Mouse (Mus musculus) lung, adult 18-20 months (tissue): ENCODE data around the gene Ipo13.

Experiments
- DNase-seq, 2 experiments: peaks; one replicate each; pipeline ENCODE4 v3.0.0; 2022; ENCODE audit warnings: mixed read lengths in 2 of 2

Gene Ipo13

DNA sequence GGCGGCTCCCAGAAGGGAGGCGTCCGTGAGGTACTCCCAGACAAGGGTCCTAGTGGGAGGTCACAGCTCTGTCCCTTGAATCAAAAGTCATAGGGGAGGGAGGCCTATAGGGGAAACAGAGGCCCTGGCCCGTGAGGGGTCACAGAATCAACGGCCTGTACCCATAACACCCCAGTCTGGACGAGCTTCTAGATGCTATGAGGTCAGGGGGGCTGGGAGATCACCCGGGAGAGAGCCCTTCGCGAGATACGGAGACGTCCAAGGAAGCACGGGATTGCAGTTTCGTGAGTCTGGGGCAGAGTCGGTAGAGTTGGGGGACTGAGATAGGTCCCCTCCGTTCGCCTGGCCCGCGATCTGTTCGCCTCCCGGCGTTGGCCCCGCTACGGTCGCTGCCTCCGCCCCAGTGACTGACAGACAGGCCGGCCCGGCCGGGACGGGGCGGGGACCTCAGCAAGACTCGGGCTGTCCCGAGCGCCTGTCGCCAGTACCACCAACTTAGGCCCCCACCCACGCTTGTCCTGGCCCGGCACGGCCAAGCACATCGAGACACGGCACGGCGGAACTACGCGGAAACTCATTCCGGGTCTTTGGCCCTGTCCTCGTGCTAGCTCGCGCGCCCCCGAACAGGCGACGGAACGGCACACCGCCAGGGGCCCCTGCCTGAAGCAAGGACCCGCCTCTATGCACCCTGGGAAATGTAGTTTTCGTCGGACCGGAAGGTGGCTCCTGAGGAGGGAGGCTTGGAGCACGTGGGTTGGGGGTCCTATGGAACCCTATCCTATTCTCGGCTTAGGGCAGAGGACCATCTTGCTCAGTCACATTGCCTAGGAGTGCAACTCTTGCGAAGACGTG is at the start of gene Ipo13:
Gene Ipo13, minus strand, starts transcription at position 409 of the 852 bp plus-strand sequence.
- DNase-seq = peak; percentile 92 to 94

DNA sequence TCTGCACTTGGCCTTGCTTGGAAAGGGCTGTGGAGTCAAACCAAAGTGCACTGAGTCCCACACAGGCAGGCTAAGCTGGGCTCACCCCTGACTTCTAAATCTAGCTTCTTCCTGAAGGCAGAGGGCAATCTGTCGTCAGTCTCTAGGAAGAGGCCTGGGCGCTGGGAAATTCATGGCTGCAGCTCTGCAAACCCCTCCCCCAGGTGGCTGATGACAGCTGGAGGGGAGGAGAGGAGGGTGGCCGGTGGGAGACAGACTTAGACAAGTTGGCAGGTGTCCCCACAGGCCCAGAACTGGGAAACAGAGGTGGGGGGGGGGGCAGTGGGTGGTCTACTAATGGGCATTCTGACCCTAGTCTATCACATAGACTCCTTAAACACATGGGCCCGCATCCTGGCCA is 42.7 kb upstream of the Ipo13 start:
- no peak for DNase-seq

DNA sequence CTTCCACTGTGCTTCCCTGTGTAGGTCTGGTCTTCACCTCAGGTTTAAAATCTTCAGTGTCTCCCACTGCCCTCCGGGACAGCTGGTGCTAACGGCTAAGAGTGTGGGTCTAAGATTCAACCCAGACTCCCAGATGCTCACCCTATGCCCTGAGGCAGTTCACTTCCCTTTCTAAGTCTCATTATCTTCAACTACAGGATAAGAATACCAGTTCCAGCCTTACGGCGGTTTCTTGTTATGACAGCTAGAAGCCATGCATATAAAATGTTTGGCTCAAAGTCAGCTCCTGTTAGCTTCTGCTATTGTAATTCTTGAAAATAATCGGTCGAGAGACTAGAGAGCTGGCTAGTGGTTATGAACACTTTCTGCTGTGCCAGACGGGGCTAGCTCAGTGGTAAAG is 32.7 kb upstream of the Ipo13 start:
- DNase-seq = no peak

DNA sequence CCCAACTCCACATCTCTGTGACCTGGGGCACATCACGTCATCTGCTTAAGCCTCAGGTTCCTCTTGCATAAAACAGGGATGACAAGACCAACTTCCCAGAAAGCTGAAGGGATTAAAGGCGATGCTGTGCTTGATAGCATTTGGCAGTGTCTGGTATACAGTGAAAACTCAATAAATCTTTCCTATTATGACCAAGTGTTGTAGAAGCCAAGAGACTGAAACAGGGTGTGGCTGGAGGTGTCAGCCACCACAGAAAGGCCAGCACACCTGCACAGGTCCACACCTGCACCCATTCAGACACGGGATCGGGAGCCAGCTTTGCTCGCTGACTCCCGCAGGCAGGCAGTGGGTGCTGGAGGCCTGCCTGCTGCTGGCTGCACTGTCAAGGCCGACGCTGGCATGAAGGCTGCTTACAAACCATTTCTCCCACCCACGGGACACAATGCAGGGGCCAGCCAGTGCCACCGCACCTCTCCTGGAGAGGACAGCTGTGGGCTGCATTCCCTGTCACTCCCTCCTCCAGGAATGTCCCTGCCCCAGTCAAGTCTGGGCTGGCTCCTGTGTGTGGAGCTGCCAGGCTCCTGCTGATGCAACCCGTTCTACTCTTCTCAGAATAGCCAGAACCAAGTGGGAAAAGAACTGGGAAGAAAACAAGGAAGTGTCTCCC is 32.0 kb upstream of the Ipo13 start:
- DNase-seq = no peak

DNA sequence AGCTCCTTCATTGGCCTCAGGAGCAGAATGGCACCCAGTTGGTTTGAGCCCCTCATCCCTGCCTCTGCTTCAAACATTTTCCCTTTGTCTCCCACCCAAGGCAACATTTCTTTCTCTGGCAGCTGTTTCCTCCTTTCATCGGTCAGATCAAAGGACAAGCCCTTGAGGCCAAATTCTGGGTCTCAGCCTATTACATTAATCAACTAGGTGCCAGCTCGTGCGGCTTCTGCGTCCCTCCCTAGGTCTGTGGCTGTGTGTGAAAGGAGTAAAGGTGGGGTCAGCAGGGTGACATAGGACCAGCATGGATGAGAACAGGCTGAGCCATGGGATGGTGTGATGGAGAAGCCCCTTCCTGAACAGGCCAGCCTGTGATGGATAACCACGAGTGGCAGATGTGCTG is 28.5 kb upstream of the Ipo13 start:
- DNase-seq = no peak

DNA sequence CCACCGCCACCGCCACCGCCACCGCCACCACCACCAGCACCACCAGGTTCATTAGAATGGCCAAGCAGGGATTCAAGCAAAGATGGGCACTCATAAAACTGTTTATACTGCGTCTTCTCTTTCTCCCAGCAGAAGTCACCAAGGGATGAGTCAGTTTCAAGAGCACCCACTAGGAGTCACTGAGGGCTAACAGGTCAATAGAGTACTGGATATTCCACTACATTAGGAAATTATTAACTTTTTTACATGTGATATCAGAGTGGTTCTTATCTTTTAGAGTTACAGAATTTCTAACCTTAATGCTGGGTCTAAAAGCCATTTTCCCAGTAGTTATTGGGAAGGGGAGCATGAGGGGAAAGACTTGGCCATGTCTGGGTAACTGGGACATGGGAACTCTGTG is 22.2 kb upstream of the Ipo13 start:
- no peak for DNase-seq

DNA sequence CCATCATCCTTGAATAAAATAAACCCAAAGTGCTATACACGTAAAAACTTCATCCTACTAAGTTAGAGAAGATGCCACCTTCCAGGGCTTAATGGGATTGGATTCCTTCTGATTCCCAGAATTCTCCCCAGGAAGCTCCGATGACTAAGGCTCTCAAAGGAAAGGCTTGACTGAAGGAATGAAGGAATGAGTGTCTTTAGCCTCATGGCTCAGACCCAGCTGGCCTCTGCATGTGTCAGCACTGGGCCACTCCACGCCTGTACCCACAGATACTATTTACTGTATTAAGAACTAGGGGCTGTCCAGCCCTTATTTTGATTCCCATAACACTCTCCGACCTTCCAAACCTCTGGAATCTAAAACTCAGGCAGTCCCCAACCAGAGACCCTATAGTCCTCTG is 19.3 kb upstream of the Ipo13 start:
- DNase-seq = no peak

DNA sequence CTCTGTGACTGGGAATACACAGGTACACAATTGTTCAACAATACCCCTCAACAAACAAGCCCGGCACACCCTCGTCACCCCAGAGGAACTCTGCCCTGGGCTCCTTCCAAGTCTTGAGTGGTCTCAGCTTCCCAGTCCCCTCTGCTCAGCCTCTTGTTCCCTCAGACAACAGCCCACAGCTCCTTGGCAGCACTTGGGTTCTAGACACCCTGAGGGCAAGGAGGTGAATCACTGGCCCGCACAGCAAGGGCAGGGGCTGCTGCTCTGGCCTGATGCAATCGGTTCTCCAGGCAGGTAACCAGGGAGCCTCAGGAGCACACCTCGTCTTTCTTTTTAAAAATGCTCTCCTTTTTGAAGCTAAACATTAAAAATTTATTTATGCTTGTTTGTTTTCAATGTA is 18.4 kb upstream of the Ipo13 start:
- peak; percentile 45 to 73 for DNase-seq

DNA sequence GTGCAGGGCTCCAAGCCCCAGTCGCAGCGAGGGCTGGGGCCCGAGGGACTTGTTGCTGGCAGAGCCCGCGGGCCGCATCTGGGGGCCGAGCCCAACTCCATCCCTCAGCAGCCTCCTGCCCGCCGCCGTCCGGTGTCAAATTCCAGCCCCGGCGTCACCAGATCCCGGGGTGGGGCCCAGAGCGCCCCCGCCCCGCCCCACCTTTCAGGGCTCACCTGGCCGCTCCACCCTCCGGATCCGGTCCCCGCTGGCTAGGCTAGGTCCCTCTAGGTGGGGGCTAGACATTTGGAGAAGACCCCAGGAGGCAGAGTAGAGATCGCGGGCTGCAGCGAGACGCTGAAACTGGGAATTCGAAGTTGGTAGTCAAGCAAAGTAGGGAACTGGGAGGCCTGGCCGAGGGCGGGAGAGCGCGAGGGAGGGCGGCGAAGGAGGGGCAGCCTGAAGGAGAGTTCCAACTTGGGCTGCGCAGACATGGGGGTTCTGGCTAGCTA is 14.6 kb upstream of the Ipo13 start, which contains the start of gene Artn:
Gene Artn, minus strand, starts transcription at position 373 of the 491 bp plus-strand sequence.
- DNase-seq = peak; percentile 67 to 78

DNA sequence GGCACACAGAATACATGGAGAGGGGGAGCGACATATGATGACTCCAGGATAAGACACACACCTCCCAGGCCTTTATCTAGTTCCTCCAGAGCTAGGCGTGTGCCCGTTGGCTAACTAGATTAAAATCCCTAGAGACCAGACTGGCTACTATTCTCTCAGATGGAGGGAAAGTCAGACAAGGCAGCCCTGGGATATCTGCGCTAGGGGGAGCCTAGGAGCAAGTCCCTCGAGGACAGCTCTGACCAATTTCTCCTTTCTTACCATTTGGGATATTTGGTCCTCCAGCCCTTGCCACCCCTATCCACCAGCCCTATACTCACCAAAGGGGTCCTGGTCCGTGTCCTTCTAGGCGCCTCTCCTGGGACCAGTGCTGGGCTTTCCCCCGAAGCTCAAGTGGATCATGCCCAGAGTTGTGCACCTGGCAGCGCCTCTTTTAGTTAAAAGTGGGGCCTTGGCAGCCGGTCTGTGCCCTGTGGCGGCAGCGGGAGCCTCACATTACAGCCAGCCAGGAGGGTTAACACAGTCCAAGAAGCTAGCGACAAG is 14.0 kb upstream of the Ipo13 start:
- peak; percentile 61 to 70 for DNase-seq

DNA sequence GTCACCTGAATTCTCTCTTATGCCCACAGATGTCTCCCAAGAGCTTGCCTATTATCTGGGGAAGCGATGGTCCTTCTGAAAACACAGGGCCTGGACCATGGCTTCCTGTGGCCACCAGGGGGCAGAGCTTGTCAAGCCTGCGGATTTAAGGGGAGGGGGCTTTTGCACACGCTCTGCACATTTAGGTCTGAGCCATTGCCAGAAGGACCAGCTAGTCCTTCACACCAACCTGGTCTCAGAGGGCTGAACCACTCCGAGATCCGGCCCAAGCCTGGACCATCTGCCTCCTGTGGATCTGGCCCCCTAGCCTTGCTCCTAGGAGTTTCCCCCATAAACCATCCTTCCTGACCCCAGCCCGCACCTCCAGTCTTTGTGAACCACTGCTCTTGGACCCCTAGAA is 13.4 kb upstream of the Ipo13 start:
- no peak for DNase-seq

DNA sequence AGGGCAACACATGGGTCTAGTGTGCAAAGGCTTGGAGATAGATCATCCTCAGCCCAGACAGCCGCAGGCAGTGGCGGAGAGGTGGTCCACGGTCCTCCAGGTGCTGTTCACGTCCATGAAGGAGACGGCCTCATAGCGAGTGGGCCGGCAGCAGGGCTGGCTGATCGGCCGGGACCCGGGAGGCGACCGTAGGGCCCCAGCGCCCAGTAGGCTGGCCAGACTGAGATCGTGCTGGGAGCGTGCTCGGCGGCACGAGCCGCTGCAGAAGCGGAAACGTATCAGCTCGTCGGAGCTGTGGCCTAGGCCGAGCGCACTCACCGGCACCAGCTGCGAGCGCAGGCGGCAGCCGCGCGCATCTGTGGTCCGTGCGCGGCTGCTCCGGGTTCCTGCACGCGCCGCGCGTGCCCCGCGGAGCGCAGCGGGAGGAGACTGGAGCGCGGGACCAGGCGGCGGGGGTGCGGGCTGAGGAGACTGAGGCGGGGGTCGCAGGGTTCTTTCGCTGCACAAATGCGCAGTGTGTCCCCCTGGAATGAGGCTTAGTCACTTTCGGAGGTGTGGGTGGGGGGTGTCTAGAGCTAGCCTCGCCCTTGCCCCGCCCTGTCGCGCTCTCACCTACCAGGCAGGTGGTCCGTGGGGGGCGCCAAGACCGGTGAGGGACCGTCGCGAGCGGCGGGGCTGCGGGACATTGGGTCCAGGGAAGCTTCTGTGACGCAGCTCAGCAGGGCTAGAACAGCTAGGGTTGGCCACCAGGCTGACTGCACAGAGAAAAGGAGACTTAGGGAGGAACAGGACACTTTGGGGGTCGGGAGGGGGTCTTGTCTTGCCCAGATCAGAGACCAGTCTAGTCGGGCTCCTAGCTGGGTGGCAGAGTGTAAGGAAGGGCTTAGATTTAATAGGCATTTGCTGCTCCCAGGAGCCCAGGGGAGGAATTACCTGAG is 12.0 kb upstream of the Ipo13 start:
- peak in 1 of 2 experiments; percentile 24 for DNase-seq

DNA sequence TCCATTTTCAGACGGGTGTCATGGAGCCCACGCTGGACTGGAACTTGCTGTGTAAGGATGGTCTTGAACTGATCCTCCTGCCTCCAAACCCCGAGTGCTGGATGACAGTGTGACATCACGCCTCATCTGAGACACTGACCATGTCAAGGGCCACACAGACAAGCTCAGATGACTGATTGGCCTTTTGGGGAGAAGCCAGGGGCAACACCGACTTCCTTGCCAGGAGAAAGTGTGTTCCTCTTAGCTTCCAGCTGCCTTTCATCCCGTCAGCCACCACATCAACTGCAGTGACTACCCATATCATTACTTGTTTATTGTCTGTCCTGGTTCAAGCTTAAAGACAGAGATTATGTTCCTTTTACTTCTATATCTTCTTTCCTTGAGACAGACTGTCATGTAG is 10.1 kb upstream of the Ipo13 start:
- no peak for DNase-seq

DNA sequence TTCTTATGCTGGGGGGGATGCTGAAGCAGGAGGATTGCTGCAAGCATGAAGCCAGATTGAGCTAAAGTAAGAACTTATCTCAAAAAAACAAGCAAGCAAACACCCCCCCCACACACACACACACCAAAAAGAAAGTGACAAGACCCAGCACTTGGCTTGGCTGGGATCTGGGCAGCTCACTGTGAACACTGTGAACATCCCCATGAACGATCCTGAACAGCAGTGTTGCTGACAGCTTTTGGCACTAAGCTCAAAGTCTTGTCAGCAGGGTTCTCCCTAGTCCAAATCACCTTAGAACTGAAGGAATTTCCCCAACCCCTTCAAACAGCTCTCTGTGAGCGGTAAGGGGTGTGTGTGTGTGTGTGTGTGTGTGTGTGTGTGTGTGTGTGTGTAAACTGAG is 8.7 kb upstream of the Ipo13 start:
- no peak for DNase-seq

DNA sequence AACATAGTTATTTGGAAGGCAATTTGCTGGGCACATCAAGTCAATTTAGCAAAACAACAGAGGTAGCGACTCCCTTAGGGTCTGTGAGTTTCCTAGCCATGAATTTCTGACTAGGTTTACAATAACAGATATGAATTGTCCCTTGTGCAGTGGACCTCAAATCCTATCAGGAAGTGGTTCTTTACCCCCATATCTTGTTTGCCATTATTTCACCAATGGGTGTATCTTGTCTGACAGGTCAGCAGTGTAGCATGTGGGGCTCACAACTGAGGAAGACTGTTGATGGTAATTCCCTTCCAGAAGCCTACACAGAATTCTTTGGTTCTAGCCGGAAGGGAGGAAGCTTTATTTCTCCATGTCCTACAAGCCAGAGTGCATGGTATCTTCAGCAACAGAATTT is 6.6 kb upstream of the Ipo13 start:
- no peak for DNase-seq

DNA sequence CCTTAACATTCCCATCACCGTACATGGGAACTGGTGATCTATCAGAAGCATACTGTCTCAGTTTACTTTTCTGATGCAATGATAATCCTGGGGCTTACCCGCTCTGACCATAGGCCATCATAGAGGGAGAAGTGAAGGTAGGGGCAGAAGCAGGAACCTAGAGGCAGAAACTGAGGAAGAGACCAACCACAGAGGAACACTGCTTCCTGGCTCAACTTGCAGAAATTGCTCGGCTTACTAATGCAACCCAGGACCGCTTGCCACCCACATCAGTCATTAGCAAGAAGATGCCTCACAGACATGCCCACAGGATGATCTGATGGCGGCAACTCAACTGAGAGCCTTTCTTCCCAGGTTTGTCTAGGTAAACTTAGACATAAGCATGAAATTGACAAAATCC is 4.0 kb upstream of the Ipo13 start:
- no peak for DNase-seq

DNA sequence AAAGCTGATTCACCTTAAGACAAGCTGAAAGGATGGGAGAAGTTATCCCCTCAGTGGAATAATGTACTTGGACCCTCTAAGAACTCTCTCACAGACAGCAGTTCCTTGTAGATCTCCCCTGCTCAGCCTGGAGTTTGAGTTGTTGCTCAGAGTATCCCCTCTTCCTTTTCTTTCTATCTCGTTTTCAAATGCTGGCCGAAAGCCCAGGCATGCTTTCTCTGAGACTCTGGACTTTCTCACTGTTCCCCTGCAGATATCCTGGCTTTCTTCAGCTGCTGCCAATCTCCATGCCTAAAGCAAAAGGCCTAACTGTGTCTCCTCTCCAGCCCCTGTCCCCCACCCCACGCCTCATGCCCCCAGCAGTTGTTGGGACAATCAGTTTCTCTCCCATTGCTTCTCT is 3.5 kb upstream of the Ipo13 start:
- no peak for DNase-seq

DNA sequence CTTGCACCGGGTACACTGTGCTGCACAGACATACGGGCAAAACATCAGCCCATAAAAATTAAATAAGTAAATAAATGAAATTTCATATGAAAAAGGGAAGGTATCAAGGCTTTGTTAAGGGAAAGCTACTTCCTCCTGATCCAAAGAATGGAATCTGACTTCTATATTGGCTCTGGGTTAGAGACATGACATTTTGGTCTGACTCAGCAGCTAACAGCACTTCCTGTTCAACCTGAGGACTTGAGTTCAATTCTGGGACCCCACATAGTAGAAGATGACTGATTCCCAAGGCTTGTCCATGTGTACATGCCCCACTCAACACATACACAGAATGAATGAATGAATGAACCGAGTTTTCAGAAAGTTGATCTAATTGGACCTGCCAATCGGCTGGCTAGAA is 3.0 kb upstream of the Ipo13 start:
- no peak for DNase-seq

DNA sequence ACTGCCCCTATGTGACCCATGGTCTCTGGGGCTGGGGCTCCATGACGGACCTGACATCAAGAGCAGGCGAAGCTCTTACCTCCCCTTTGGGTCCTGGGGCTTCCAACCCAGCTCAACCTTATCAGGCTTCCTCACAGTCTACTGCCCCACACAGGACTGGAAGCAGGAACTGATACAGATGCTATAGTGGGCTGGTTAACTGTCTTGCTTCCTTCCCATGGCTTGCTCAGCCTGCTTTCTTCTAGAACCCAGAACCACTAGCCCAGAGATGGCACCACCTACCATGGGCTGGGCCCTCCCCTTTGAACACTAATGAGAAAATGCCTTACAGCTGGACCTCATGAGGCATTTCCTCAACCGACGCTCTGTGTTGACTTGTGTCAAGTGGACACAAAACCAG is 2.6 kb upstream of the Ipo13 start:
- DNase-seq = no peak

DNA sequence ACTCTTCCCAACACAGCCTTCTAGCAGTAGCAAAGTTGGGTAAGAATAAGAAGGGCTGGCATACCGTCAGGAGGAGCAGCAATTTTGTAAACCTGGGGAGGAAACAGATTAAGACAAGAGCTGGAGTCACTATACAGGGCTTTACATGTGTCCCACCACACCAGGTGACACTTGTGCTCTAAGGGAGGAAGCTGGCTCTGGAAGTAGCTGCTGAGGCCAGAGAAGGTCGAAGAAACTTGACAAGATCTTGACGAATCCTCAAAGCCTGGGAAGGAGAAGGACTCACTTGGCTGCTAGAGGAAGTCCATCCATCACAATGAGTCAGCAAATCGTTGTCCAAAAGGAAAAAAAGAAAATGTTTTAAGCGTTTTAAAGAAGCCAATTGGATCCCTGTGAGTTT is 1.6 kb upstream of the Ipo13 start:
- no peak for DNase-seq

DNA sequence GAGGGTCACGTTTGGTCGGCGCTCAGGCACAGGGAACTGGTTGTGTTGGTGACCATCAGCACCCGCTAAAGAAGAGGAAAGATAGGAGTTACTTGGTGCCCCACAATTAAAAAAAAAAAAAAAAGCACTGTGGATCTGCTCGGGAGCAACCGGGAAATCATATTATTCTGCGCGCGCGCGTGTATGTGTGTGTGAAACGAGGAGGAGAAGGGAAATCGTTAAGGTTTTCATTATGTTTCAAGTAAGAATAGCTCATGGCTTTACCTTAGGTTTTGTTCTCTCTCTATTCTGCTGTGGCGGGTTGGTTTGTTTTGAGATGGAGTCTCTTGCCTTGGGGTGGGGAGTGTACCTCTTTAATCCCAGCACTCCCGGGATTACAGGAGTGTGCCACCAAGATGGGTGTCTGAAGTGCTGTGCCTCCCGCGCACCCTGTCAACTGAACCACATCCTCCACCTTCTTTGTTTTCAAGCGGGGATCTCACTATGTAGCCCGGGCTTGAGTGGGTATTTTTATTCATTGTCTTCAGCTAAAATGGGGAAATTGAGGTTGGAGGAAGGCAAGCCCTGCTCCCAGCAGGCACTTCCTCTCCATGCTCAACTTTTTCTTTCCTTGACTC is 798 bp upstream of the Ipo13 start:
- no peak for DNase-seq

DNA sequence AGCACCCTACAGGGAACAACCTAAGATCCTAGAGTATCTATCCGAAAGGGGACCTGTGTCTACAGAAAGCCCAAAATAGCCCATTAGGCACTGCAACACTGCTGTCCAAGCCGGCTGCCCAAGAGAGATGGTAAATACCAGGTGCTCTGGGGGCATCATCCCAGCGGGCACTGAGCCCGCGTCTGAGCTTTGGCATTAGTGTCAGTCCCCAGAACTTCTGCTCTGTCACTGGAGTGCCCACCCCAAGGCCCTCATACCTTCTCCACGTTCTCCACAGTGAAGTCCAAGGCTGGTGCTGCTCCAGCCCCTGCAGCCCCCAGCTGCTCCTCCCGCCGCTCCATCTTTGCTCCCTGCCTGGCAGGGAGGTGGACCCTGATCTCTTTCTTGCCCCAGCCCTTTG is 768 bp downstream of the Ipo13 start:
- DNase-seq = no peak
